Mouse (Mus musculus) liver, adult 2 months (tissue): Measurements from ENCODE around the gene Scel. TPM values are rescaled to one million over a fixed set of nuclear protein-coding genes. Genes with fewer than 3 reads are reported as not detected.

Experiments
- DNase-seq: peaks from one replicate; pipeline ENCODE4 v3.0.0-alpha.2; 2011; ENCODE audit warnings: low read depth, low spot score; ENCODE audit errors: extremely low read depth
- H3K27ac ChIP-seq: fragments of 200-500 bp; replicated peaks from 2 replicates; pipeline ENCODE4 v1.5.1; 2012; ENCODE audit warnings: low read depth, mild to moderate bottlenecking, control low read depth, inconsistent platforms, low read length; ENCODE audit not compliant: insufficient read depth
- H3K27me3 ChIP-seq: fragments of 200-500 bp; 2 replicates; pipeline ENCODE4 v1.6.1; 2012; ENCODE audit warnings: mild to moderate bottlenecking, moderate library complexity, low read length, inconsistent platforms; ENCODE audit not compliant: control insufficient read depth, insufficient read depth
- H3K36me3 ChIP-seq: fragments of 200-500 bp; 2 replicates; pipeline ENCODE4 v1.6.1; 2012; ENCODE audit warnings: low read length, inconsistent platforms; ENCODE audit not compliant: control insufficient read depth, insufficient read depth
- H3K4me1 ChIP-seq: fragments of 200-500 bp; 2 replicates; pipeline ENCODE4 v1.6.1; 2011; ENCODE audit warnings: low read length; ENCODE audit not compliant: control insufficient read depth, insufficient read depth
- H3K4me3 ChIP-seq: fragments of 200-500 bp; 2 replicates; pipeline ENCODE4 v1.5.1; 2011; ENCODE audit warnings: low read depth, mild to moderate bottlenecking, control low read depth, low read length, moderate library complexity; ENCODE audit not compliant: insufficient read depth
- H3K79me2 ChIP-seq: fragments of 200-500 bp; 2 replicates; pipeline ENCODE4 v1.6.1; 2012; ENCODE audit warnings: inconsistent platforms, mild to moderate bottlenecking, low read length, moderate library complexity; ENCODE audit not compliant: control insufficient read depth, insufficient read depth
- H3K9ac ChIP-seq: fragments of 200-500 bp; 2 replicates; pipeline ENCODE4 v1.6.1; 2012; ENCODE audit warnings: low read depth, mild to moderate bottlenecking, control low read depth, inconsistent platforms, low read length
- CTCF ChIP-seq: fragments of 200-500 bp; IDR thresholded peaks from 2 replicates; pipeline ENCODE4 v1.5.1; 2011; ENCODE audit warnings: low read depth, low read length, control low read depth
- POLR2A ChIP-seq: fragments of 200-500 bp; IDR thresholded peaks from 2 replicates; pipeline ENCODE4 v1.6.1; 2011; ENCODE audit warnings: low read length, control low read depth; ENCODE audit not compliant: insufficient read depth; ENCODE audit errors: extremely low read depth
- WGBS: fragments of 180-500 bp; shearing (Covaris S2); methylation state at CpG from one replicate; pipeline ENCODE4 v1.1.7; 2018; 5-methylcytosine and 5-hydroxymethylcytosine counted together
- polyA plus RNA-seq: library from polyadenylated mRNA; depleted of rRNA; stranded (reverse); fragments of >200 nt; gene quantifications from 2 replicates; pipeline ENCODE4 v1.2.3, GENCODE M21; 2012
- total RNA-seq: library from RNA; depleted of rRNA; stranded (reverse); fragments of >200 nt; gene quantifications from 2 replicates; pipeline ENCODE4 v1.2.3, GENCODE M21; 2014

The Scel gene
- total and polyA plus RNA-seq, 2 experiments, result not detected

DNA sequence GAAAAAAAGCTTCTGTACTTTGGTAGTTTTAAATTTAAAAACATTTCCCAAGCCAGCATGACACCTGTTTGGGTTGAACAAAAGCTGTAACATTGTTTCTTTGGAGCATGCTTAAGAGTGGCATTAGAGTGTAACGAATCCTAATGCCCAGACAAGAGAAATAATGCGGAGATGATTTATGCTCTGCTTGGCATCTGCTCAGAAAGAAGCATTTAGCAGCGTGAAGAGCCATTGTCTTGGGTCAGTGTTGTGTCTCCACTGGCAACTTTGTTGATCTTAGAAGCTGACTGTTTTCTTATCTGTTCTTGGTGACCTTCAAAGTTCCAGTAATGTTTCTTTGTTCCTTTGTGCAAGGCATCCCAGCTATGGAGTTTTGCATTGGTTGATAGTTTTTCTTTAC, 130.8 kb downstream of the Scel start:
- H3K27me3 ChIP-seq, result peaks cover 2% of the 10 kb centered on the region; the same call in 1 of the 2 replicates
- TF ChIP-seq POLR2A (no peak), CTCF (no peak)
- H3K9ac ChIP-seq, result no peak overlapping the region

GRCm38 (mm10) chr14:103647981-103648380, 134.8 kb downstream of the Scel start:
- 86% methylated on average over 2 of the region's 2 CpGs for WGBS
- TF ChIP-seq CTCF (no peak), POLR2A (no peak)
- H3K27ac ChIP-seq, result no peak overlapping the region
- no peak overlapping the region for H3K9ac ChIP-seq
- H3K27me3 ChIP-seq, result peaks cover 14% of the 10 kb centered on the region
- DNase-seq, result no peak
- H3K4me1 ChIP-seq, result no peaks in the 10 kb centered on the region; the same call in 1 of the 2 replicates
- no peaks in the 10 kb centered on the region for H3K36me3 ChIP-seq
- no peak overlapping the region for H3K4me3 ChIP-seq
- no peaks in the 10 kb centered on the region for H3K79me2 ChIP-seq

More for the DNA sequence above, 130.8 kb downstream of the Scel start:
- H3K4me1 ChIP-seq, result no peaks in the 10 kb centered on the region
- H3K27ac ChIP-seq, result no peak overlapping the region
- no peak overlapping the region for H3K4me3 ChIP-seq
- H3K79me2 ChIP-seq, result no peaks in the 10 kb centered on the region
- H3K36me3 ChIP-seq, result no peaks in the 10 kb centered on the region
- no peak for DNase-seq
- WGBS, result 67% methylated on average over 3 of the region's 3 CpGs

- H3K27ac ChIP-seq, result no peak overlapping the region
- no peaks in the 10 kb centered on the region; the same call in 1 of the 2 replicates for H3K4me1 ChIP-seq
- H3K9ac ChIP-seq, result no peak overlapping the region
- H3K27me3 ChIP-seq, result peaks cover 14% of the 10 kb centered on the region
- 37% methylated on average over 12 of the region's 12 CpGs for WGBS
- no peaks in the 10 kb centered on the region for H3K79me2 ChIP-seq
- H3K4me3 ChIP-seq, result no peak overlapping the region
- TF ChIP-seq POLR2A, result no peak
- no peak for TF ChIP-seq CTCF
- no peak for DNase-seq
- no peaks in the 10 kb centered on the region for H3K36me3 ChIP-seq
These were observed 135.6 kb downstream of the Scel start for GRCm38 (mm10) chr14:103648623-103649255.

DNA sequence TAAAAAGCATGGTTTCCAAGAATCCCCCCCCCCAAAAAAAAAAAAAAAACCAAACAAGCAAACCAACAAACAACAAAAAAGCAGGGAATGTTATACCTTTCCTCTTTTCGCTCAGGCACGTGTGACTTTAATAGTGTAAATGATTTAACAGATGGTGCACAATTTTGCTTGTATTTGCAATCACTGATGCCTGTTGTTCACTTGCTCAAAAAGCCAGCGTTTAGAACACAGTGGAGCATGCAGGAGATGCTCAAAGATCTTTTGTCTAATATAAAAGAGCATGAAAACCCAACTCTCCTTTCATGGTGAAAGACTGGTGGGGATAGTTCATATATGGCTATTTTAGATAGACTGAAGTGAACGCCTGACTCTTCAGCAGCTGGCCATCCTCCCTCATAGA, 136.2 kb downstream of the Scel start:
- TF ChIP-seq CTCF (no peak), POLR2A (no peak)
- no peak overlapping the region for H3K9ac ChIP-seq
- no peak for DNase-seq
- H3K4me1 ChIP-seq, result no peaks in the 10 kb centered on the region; the same call in 1 of the 2 replicates
- H3K27ac ChIP-seq, result no peak overlapping the region
- H3K79me2 ChIP-seq, result no peaks in the 10 kb centered on the region
- 58% methylated on average over 4 of the region's 4 CpGs for WGBS
- H3K4me3 ChIP-seq, result no peak overlapping the region
- peaks cover 14% of the 10 kb centered on the region for H3K27me3 ChIP-seq
- no peaks in the 10 kb centered on the region for H3K36me3 ChIP-seq

DNA sequence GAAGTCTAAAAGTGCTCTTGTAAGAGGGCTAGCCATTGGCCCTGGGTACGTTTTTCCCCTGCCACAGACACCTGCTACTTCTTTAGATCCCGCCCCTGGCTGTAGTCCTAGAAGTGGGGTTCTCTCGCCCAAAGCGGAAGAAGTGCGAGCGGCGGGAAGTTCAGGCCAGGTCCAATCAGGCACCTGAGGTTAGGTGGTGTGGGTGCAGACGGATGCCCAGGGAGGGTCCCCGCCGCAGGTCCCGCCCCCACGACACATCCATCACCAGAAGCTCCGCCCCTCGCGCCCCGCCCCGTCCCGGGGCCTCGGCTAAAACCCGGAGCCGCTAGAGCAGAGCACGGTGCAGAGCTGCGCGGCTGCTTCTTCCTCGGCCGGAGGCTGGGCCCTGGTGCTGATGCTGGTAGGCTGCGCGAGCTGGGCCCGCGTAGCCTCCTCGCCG, 136.8 kb downstream of the Scel start, which contains the start of gene Slain1:
Gene Slain1, plus strand, starts transcription at position 333 of the 439 bp plus-strand sequence.
- Histone ChIP-seq H3K27ac (no peak within 1 kb of the TSS), H3K27me3 (peaks cover 14% of the 10 kb centered on the region), H3K36me3 (no peaks in the 10 kb centered on the region), H3K4me1 (no peaks in the 10 kb centered on the region; the same call in 1 of the 2 replicates), H3K9ac (peak within 1 kb of the TSS; percentile 44), H3K79me2 (no peaks in the 10 kb centered on the region), H3K4me3 (peak within 1 kb of the TSS; percentile 63)
- TF ChIP-seq POLR2A (no peak), CTCF (no peak)
- 1% methylated on average over 32 of the region's 32 CpGs for WGBS
- DNase-seq, result no peak
